Mouse (Mus musculus): ENCODE results near the gene Grhpr.
"Not testable (repeated sequence)": the region's sequence is repeated elsewhere in the genome, so short reads cannot be mapped to it uniquely, and the experiment has no call there.

Grhpr gene

DNA sequence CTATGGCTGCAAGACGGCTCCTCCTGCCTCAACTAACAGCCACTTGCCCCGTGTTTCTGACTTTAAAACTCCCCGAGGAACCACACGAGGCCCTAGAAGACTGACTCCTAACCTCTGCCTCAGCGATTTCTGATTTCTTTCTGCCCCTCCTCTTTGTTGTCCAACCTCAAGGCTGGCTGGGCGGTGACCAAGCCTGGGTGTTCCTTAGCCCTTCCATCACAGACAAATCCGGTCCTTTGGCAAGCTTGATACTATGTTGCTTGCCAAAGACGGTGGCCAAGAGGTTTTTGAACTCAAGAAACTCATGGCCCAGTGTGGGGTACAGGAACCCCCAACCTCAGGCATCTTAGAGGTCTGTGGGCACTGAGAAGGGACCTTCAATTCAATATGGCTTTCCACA lies 6.9 kb upstream of the Grhpr start:
- DNase-seq (ENCODE audit: low read depth, low spot score): no peak

DNA sequence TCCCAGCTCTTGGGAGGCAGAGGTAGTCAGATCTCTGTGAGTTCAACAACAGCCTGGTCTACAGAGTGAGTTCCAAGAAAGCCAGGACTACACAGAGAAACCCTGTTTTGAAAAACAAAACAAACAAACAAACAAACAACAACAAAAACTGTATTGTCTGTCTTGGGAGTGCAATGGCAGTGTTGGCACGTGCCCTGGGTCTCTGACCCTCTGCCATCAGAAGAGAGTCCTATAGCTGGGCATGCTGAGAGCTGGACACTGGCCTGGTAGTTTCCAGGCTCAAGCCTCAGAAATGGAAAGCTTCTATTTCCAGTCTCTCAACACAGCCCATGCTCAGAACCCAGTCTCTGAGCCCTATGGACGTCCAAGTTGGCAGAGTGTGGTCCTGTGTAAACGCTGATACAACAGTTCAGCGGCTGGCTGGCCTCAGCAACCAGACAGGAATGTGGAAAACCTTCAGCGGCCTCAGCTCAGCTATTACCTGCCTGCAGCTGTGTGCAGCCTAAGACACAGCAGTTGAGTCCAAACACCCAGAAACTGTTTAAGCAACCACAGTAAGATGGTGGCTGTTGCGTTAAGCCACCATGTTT lies 5.1 kb upstream of the Grhpr start:
- no peak for DNase-seq (ENCODE audit: low read depth, low spot score)

DNA sequence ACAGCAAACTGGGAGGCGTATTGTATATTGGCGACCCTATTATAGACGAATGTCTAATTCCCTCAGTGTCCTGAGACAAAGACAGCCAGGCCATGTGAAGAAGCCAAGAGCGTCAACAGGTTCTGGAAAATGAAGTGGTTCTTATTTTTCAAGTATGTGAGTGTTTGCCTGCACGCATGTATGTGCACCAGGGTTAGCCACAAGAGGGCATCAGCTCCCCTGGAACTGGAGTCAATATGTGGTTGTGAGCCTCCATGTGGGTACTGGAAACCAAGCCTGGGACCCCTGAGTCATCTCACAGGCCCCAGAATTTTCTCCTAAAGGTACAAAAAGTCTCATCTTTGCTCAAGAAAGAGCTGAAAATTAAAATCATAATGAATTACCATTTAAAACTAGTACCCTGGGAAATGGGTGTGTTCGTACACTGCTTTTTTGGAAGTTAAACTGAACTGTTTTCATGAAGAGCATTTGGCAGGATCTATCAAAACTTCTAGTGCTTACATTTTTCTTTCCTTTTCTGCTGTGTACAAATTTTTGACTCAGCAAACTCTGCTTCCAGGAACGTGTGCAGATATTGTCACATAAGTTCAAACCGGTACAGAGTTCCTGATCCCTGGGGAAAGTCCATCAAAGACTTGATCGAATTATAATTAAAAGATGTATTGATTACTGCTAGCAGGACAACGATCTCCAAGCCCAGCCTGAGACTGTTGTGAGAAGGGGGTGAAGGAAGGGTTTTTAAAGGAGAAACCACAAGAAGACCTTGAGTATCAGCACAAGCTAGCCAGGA lies 4.1 kb upstream of the Grhpr start:
- no peak for DNase-seq (ENCODE audit: low read depth, low spot score)

DNA sequence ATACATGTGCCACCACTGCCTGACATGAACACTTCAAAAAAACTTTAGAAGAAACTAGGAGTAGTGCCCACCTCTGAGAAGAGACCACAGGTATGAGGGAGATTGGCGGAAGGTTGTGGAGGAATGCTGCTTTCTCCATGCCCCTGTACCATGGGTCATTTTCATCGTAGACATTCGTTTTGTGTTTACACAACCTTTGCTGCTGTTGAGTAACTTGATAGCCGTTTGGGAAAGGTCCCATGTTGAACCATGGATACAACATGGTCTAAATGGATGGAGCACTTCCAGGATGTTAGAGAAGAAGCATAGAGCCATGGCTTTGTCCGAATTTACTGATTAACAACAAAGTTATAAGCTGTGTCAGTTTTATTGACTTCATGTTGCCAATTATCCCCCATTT lies 3.0 kb upstream of the Grhpr start:
- DNase-seq (ENCODE audit: low read depth, low spot score): no peak

DNA sequence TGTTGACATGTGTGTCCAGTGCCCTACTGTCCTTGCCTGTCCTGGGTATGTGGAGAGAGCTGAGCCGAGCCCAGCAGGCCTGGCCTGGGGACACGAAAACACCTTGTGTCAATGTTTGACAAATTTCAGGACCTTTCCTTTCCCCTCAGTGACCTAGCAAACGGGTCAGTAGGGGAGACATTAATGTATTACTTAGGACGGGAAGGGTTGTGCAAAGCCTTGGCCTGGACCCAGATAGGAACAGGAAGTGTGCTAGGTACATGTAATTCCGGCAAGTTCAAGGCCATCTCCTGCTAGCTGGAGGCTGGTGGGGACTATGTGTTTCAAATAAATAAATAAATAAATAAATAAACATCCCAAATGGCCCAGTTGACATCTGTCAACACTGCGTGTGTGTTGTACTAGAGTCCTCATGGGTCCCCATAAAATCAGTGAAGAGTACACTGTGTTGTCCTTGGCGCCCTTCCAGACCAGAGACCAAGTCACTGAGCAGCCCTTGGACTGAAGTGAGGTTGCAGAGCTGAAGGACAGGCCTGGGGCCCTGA lies 1.3 kb upstream of the Grhpr start:
- no peak for DNase-seq (ENCODE audit: low read depth, low spot score)

DNA sequence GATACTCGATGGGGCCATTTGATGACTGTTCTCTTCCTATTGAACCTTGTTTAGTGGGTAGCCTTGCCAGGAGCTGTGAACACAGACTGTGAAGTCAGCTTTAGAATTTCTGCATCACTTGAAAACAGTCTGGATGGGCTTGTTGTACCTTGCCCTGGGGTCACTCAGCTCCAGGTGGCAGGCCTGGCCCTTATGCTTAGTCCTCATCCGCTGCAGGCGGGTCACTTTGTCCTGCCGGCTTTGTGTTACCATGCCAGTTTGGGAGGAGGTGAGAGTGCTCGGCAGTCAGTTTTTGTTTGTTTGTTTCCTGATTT lies 736 bp downstream of the Grhpr start:
- peak; percentile 24 for DNase-seq (ENCODE audit: low read depth, low spot score)

DNA sequence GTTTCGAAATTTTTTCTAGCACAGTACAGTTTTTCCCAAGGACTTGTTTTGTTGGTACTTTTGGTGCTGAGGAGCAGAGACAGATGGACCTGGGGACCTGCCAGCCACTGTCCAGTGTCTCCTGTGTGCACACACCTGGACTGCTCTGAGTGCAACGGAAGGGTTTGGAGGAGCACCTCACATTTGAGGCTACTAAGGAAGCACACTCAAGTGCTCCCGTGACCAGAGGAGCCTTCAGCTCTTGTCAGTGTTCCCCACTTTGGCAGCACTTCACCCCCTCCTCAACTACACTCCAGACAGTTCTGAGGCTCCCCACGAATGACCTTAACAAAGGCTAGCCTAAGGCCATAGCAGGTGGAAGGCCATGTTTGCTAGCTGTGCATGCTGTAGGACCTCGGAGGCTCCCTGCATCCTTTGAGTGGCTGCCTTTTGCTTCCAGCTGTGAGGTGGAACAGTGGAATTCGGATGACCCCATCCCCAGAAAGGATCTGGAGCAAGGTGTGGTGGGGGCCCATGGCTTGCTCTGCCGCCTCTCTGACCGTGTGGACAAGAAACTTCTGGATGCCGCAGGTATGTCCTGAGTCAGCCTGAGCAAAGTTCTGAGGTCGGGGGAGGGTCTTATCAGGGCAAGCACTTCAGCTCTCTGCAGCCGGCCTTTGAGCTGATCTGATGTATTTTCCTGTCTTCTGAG lies 1.4 kb downstream of the Grhpr start:
- DNase-seq (ENCODE audit: low read depth, low spot score): no peak

DNA sequence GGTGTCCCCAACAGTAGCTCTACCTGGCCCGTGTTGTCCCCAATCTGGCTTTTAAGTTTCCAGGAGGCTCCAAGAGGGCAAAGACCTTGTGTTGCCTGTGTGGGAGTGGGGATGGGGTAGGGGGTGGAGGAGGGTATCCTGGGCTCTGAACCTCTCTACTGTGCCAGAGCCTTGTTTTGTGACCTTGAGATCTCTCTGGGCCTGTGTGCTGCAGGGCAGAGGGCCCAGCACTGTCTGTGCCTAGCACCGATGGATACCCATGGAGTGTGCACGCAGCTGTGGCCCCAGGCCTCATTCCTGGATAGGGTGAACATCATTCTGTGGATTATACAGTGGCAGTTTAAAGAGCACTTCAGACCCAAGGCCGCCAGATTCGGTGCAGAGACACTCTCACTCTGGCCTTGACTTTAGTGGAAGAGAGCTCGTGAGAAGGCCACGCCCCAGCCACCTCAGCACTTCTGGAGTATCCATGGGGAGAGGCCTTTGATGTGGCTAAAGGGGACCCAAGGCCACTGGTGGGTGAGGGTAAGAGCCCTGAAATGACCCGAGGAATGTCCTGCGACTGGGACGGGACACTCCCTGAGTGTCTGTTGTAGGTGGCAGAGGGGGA lies 2.0 kb downstream of the Grhpr start:
- DNase-seq (ENCODE audit: low read depth, low spot score): no peak

DNA sequence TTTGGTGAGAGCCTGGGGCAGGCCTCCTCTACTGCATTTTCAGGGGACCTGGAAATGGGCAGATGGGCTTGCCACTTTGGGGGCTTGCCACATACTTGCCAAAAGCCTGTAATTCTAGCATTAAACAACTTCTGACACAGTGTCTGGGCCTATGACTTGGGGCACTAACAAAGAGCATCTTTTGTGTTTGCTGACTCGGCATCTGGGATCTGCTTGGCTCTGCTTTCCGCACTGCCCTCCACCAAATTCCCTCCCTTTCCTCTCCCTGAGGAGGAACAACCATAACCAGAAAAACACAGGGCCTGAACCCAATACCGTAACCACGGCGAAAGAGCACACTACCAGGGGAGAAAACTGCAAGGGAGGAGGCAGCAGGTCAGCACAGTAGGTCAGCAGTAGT lies 9.4 kb downstream of the Grhpr start:
- DNase-seq (ENCODE audit: low read depth, low spot score): no peak

DNA sequence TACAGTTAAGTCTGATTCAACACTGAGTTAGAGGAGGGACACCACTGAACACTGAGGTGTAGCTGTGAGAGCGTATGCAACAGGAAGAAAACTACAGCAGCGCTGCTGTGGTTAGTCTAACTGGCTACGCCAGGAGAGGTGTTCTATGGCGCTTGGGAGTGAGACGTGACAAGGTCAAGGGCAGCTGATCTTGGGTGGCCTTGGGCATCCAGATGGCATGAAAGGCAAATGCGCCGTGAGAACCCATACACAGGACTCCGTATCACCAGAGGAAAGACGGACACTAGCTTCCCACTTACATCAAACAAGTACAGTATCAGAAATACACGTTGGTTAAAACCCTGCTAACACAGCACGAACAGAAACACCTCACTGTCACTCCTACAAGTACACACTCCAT lies 11.1 kb downstream of the Grhpr start:
- not testable (repeated sequence) for DNase-seq (ENCODE audit: low read depth, low spot score)

DNA sequence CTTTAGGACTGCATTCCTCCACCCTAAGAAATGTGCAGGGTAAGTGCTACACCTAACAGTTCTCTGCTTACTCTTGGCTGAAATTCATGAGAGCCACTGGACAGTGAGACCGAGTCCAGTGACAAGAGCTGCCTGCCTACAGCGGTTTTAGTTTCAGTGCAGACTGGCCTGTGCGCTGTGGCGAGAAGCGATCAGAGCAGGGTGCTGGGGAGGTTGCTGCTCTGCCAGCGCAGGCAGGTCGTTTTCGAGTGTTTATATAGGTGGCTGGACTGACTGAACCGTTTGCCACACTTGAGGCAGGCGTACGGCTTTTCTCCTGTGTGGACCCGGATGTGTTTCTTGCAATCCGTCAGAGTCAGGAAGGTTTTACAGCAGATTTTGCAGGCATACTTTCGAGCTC lies 12.0 kb downstream of the Grhpr start:
- not testable (repeated sequence) for DNase-seq (ENCODE audit: low read depth, low spot score)

DNA sequence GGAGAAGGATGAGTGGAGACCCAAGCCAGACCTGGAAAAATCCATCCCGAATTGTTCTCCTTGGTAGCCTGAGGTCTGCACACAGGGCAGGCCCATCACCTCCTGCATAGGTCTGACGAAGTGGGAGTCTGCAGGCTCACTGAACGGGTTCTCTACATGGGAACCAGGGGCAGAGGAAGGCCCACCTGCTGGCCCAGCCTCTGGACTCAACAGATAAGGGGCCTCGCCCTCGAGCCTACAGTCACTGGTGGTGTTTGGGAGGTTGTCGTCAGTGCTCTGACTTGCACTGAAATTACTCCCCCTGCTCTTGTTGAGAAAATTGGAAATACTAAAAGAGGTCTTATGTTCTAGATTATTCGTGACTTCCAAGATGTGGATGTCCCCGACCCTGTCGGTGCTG lies 12.7 kb downstream of the Grhpr start:
- no peak for DNase-seq (ENCODE audit: low read depth, low spot score)

DNA sequence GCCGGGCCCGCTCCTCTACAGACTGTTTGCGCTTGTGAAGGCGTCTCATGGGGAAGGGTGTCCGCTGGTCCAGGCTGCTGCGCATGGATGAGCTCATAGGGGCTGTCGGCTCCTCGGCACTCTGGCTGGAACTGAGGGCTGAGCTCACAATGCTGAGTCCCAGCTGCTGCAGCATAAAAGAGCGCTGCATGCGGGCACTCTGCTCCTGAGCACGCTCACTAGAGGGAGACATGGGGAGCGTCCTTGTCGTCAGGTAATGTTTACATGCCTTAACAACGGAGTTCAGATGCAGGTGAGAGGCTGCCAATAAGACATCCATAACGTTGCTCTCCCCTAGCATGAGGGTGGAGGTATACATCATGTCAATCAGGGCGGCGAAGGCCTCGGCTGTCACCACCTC lies 13.6 kb downstream of the Grhpr start:
- DNase-seq (ENCODE audit: low read depth, low spot score): peak; percentile 35

DNA sequence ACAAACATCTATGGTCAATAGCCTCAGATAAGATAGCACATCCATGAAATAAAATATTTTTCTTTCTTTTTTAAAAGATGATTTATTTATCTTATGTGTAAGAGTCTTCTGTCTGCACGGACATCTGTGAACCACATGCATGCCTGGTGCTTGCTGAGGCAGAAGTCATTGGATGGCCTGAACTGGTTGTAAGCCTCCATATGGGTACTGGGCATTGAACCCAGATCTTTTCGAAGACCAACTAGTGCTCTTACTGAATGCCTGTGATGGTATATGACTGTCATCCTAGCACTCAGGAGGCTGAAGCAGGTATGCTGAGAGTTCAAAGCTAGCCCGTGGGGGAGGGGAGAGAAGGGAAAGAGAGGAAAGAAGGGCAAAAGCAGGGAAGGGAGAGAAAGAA lies 16.9 kb downstream of the Grhpr start:
- no peak for DNase-seq (ENCODE audit: low read depth, low spot score)

DNA sequence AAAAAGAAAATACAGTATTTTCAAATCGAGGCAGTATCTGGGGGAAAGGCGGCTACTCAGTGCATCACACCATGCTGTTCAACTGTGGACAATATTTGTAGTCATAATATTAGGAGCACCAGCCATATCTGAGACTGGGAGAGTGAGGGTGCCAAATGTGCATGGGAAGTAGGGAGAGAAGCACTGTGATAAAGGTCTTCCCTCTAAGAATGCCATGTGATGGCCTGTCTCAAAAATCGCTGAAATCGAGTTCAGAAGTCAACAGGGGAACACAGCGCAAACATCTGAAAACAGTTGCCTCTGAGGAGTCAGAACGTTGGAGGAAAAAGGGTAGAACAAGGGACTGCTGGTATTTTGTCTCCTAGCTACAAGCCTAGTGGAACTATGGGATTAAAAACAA lies 18.8 kb downstream of the Grhpr start:
- DNase-seq (ENCODE audit: low read depth, low spot score): no peak

DNA sequence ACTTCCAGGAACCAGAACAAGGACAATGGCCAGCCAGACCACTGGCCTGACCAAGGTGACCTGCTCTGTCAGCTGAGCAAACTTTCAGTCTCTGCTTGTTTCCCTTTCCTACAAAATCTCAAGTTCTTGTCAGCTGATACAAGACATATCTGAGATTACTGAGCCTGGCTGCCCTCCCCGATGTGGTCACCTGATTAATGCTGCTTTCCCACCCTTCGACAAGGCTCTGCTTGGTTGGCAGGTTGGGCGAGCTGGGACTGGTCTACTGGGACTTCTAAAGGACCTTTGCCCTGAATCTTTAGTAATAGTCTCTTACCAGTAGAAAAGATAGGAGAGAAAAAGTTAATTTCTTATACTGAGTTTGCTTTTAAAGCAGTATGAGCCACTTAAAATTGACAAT lies 24.3 kb downstream of the Grhpr start:
- DNase-seq (ENCODE audit: low read depth, low spot score): no peak

DNA sequence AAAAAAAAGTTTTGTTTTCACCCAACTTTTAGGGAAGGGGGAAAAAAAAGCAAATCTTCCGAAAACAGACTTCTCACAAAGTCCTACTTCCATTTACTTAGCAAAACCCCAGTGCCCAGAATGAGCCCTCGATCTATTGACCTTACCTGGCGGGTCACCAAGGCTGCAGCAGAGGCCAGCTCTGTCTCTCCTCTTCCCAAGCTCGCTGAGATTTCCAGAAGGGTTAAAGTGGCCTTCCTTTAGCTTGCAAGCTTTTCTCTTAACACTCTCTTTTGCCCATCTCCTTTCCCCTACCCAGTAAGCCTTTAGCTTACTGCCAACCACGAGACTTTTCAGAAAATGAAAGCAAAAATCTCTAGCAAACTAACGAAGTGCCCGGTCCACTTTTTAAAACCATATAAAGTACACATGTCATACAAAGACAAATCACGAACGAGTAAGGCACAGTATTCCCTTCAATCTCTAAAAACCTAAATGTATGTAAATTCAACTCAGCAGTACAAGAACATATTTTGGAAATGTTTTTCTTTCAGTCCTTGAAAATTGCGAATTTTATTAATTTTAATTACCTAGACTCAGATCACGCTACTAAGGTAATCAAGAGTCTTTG lies 29.7 kb downstream of the Grhpr start:
- no peak for DNase-seq (ENCODE audit: low read depth, low spot score)

DNA sequence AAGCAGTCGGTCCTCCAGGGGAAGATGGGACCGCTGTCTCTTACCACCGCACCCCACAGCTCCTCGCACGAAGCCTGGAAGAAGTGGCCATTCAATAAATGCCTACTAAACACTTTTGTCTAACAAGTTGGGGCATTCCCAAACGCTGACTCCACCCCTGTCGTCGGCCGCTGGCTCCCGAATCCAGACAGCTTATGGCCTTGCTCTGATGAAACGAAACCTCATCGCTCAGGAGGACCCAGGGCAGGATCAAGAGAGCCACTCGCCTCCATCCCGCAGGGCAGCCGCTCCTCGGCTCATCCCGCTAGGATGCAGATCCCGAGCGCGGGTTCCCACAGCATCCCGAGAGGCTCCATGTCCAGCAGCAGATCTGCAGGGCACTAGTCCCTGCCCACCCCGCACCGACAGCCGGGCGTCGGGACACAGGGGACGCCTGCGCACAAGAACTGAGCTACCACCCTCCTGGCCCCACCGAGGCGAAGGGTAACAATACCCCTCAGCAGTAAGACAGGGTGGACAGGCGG lies 30.4 kb downstream of the Grhpr start:
- DNase-seq (ENCODE audit: low read depth, low spot score): peak; percentile 73

DNA sequence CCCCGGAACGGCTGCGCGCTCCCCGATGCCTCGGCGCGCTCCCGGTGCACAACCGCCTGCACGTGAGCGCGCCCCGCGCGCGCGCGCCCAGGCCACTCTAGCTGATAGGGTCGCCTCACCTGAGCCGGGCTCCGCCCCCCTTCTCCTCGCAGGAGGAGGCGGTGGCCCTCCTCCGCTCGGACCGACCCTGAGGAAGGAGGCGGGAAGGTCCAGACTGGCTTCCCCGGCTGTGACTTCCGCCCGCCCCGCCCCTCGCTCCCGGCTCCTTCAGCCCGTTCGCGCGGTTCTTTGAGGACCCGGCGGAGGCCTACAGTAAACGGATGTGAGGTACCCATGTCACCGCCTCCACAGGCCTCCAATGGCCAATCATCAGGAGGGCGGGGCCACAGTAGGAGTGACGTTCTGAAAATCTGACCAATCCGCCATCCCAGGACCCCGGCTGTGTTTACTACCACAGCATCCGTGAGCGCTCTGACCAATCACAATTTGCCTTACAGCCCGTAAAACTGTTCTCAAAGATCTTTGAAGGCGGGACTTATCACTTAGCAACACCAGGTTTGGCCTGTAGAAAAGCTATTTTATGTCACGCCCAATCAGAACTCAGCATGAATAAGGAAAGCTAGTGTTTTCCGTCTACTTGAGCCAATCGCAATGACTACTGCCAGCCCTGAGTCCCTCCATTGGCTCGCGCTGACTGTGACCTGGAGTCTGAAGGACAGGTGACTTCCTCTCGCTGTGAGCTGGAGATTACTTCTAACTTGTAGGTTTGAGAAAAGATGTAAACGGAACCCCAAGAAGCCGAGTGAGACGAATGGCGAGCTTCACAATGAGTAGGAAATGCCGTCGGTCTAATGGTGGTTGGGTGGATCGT lies 31.1 kb downstream of the Grhpr start, which contains the start of gene Zbtb5:
Gene Zbtb5 (minus strand): TSS at position 308 of the 871 bp plus-strand sequence.
- DNase-seq (ENCODE audit: low read depth, low spot score): peak; percentile 100

DNA sequence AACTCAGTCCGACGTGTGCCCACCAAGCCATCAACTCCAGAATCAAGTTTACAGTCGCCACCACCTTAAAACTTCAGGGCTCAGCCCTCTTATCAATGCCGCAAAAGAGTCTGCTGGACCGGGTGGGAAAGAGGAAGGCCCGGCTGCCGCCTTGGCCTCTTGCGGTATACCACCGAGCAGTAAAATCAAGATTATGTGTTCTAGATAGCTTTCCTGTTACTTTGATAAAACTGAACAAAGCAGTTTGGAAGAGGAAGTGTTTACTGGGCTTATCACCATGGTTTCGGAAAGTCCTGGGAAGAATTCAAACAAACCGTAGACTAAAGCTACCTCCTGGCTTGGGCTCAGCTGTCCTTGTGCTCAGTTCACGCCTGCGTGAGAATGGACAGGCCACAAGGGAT lies 31.8 kb downstream of the Grhpr start:
- no peak for DNase-seq (ENCODE audit: low read depth, low spot score)

DNA sequence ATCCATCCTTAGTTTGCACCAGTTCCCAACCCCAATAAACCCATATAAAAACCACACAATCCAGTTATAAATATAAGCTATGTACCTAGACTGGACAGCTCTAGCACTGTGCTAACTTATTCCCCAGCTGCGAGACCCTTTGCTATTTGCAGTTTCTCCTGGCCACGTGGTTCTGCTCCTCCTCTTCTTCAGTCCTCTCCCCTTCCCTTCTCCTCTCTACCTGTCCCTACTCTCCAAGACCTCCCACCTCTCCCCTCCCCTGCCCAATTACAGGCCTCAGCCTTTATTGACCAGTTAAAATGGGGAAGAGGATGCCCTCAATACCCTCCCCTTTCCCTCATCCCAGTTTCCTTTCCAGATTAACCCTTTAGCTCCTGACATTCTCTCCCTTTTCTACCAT lies 32.3 kb downstream of the Grhpr start:
- no peak for DNase-seq (ENCODE audit: low read depth, low spot score)

Measured in brain, adult 2 months (tissue).